Mouse (Mus musculus): ENCODE data around the gene Arhgef6. TPM values are rescaled to one million over a fixed set of nuclear protein-coding genes. Genes with fewer than 3 reads are reported as not detected.

Gene Arhgef6
- polyA plus RNA-seq, 1 experiment from 2014 or later = 7.1 TPM

- H3K4me3 ChIP-seq (ENCODE audit: low read depth, low read length) = no peak overlapping the region
- 85% methylated on average over 4 of the region's 4 CpGs for WGBS
- no peak for DNase-seq (ENCODE audit: low spot score)
- no peaks in the 10 kb centered on the region for H3K27me3 ChIP-seq (replicated peaks; ENCODE audit: control insufficient read depth, insufficient read depth, low read length)
- H3K4me2 ChIP-seq (ENCODE audit: low read length) = no peak overlapping the region
- H3K36me3 ChIP-seq (ENCODE audit: control insufficient read depth, insufficient read depth, low read length) = no peaks in the 10 kb centered on the region
- no peak for ATAC-seq
- H3K4me1 ChIP-seq (ENCODE audit: control insufficient read depth, insufficient read depth, low read length) = no peaks in the 10 kb centered on the region
- H3K9me3 ChIP-seq (replicated peaks; ENCODE audit: control insufficient read depth, low read length) = no peaks in the 10 kb centered on the region
- no peak overlapping the region for H3K27ac ChIP-seq (ENCODE audit: low read depth, low read length)
- H3K9ac ChIP-seq (ENCODE audit: low read length) = no peak overlapping the region
Observed at GRCm38 (mm10) chrX:57263515-57263914, 75.0 kb downstream of the Arhgef6 start.

GRCm38 (mm10) chrX:57260744-57261143 lies 77.8 kb downstream of the Arhgef6 start:
- Histone ChIP-seq H3K27me3 (replicated peaks; ENCODE audit: control insufficient read depth, insufficient read depth, low read length) (no peaks in the 10 kb centered on the region), H3K4me1 (ENCODE audit: control insufficient read depth, insufficient read depth, low read length) (no peaks in the 10 kb centered on the region), H3K9me3 (replicated peaks; ENCODE audit: control insufficient read depth, low read length) (no peaks in the 10 kb centered on the region), H3K4me2 (ENCODE audit: low read length) (no peak overlapping the region), H3K9ac (ENCODE audit: low read length) (no peak overlapping the region), H3K36me3 (ENCODE audit: control insufficient read depth, insufficient read depth, low read length) (no peaks in the 10 kb centered on the region), H3K4me3 (ENCODE audit: low read depth, low read length) (no peak overlapping the region), H3K27ac (ENCODE audit: low read depth, low read length) (no peak overlapping the region)
- peak; percentile 38 for DNase-seq (ENCODE audit: low spot score)
- 0 out of 2 replicates have a peak, but pooled peaks have one; percentile 29 for ATAC-seq
- WGBS = 66% methylated on average over 2 of the region's 2 CpGs

- 76% methylated on average over 7 of the region's 7 CpGs for WGBS
- H3K9ac ChIP-seq (ENCODE audit: low read length) = no peak overlapping the region
- no peak overlapping the region for H3K27ac ChIP-seq (ENCODE audit: low read depth, low read length)
- DNase-seq (ENCODE audit: low spot score) (no peak), ATAC-seq (no peak)
- H3K4me1 ChIP-seq (ENCODE audit: control insufficient read depth, insufficient read depth, low read length) = no peaks in the 10 kb centered on the region
- no peaks in the 10 kb centered on the region for H3K36me3 ChIP-seq (ENCODE audit: control insufficient read depth, insufficient read depth, low read length)
- H3K4me3 ChIP-seq (ENCODE audit: low read depth, low read length) = no peak overlapping the region
- H3K9me3 ChIP-seq (replicated peaks; ENCODE audit: control insufficient read depth, low read length) = no peaks in the 10 kb centered on the region
- H3K4me2 ChIP-seq (ENCODE audit: low read length) = no peak overlapping the region
- no peaks in the 10 kb centered on the region for H3K27me3 ChIP-seq (replicated peaks; ENCODE audit: control insufficient read depth, insufficient read depth, low read length)
Observed at GRCm38 (mm10) chrX:57253329-57254055, 85.0 kb downstream of the Arhgef6 start.

GRCm38 (mm10) chrX:57238572-57238971 lies 100.0 kb downstream of the Arhgef6 start:
- Histone ChIP-seq H3K27ac (ENCODE audit: low read depth, low read length) (no peak overlapping the region), H3K4me2 (ENCODE audit: low read length) (no peak overlapping the region), H3K9ac (ENCODE audit: low read length) (no peak overlapping the region), H3K36me3 (ENCODE audit: control insufficient read depth, insufficient read depth, low read length) (no peaks in the 10 kb centered on the region), H3K4me1 (ENCODE audit: control insufficient read depth, insufficient read depth, low read length) (no peaks in the 10 kb centered on the region), H3K27me3 (replicated peaks; ENCODE audit: control insufficient read depth, insufficient read depth, low read length) (no peaks in the 10 kb centered on the region), H3K9me3 (replicated peaks; ENCODE audit: control insufficient read depth, low read length) (no peaks in the 10 kb centered on the region), H3K4me3 (ENCODE audit: low read depth, low read length) (no peak overlapping the region)
- WGBS = 82% methylated on average over 3 of the region's 3 CpGs
- ATAC-seq = no peak
- DNase-seq (ENCODE audit: low spot score) = no peak

GRCm38 (mm10) chrX:57235982-57236381 lies 102.5 kb downstream of the Arhgef6 start:
- no peak for DNase-seq (ENCODE audit: low spot score)
- H3K9ac ChIP-seq (ENCODE audit: low read length) = no peak overlapping the region

GRCm38 (mm10) chrX:57233596-57233995 lies 104.9 kb downstream of the Arhgef6 start:
- no peak for DNase-seq (ENCODE audit: low spot score)
- H3K27ac ChIP-seq (ENCODE audit: low read depth, low read length) = no peak overlapping the region
- no peaks in the 10 kb centered on the region for H3K4me1 ChIP-seq (ENCODE audit: control insufficient read depth, insufficient read depth, low read length)
- 73% methylated on average over 2 of the region's 2 CpGs for WGBS
- H3K36me3 ChIP-seq (ENCODE audit: control insufficient read depth, insufficient read depth, low read length) = no peaks in the 10 kb centered on the region
- H3K9ac ChIP-seq (ENCODE audit: low read length) = no peak overlapping the region
- no peak overlapping the region for H3K4me3 ChIP-seq (ENCODE audit: low read depth, low read length)
- ATAC-seq = no peak
- H3K9me3 ChIP-seq (replicated peaks; ENCODE audit: control insufficient read depth, low read length) = no peaks in the 10 kb centered on the region
- H3K27me3 ChIP-seq (replicated peaks; ENCODE audit: control insufficient read depth, insufficient read depth, low read length) = no peaks in the 10 kb centered on the region
- no peak overlapping the region for H3K4me2 ChIP-seq (ENCODE audit: low read length)

More at GRCm38 (mm10) chrX:57235982-57236381, 102.5 kb downstream of the Arhgef6 start:
- H3K4me1 ChIP-seq (ENCODE audit: control insufficient read depth, insufficient read depth, low read length) = no peaks in the 10 kb centered on the region
- H3K9me3 ChIP-seq (replicated peaks; ENCODE audit: control insufficient read depth, low read length) = no peaks in the 10 kb centered on the region
- no peak for ATAC-seq
- WGBS = 72% methylated on average over 4 of the region's 4 CpGs
- no peak overlapping the region for H3K4me3 ChIP-seq (ENCODE audit: low read depth, low read length)
- H3K36me3 ChIP-seq (ENCODE audit: control insufficient read depth, insufficient read depth, low read length) = no peaks in the 10 kb centered on the region
- no peaks in the 10 kb centered on the region for H3K27me3 ChIP-seq (replicated peaks; ENCODE audit: control insufficient read depth, insufficient read depth, low read length)
- H3K27ac ChIP-seq (ENCODE audit: low read depth, low read length) = no peak overlapping the region
- H3K4me2 ChIP-seq (ENCODE audit: low read length) = no peak overlapping the region

- Histone ChIP-seq H3K4me1 (ENCODE audit: control insufficient read depth, insufficient read depth, low read length) (no peaks in the 10 kb centered on the region), H3K36me3 (ENCODE audit: control insufficient read depth, insufficient read depth, low read length) (no peaks in the 10 kb centered on the region), H3K4me3 (ENCODE audit: low read depth, low read length) (no peak overlapping the region), H3K4me2 (ENCODE audit: low read length) (no peak overlapping the region), H3K9me3 (replicated peaks; ENCODE audit: control insufficient read depth, low read length) (no peaks in the 10 kb centered on the region), H3K9ac (ENCODE audit: low read length) (no peak overlapping the region), H3K27ac (ENCODE audit: low read depth, low read length) (no peak overlapping the region), H3K27me3 (replicated peaks; ENCODE audit: control insufficient read depth, insufficient read depth, low read length) (no peaks in the 10 kb centered on the region)
- DNase-seq (ENCODE audit: low spot score) = no peak
- WGBS = 81% methylated on average over 2 of the region's 2 CpGs
- no peak for ATAC-seq
Observed at GRCm38 (mm10) chrX:57228178-57228577, 110.4 kb downstream of the Arhgef6 start.

GRCm38 (mm10) chrX:57223301-57223700 lies 115.2 kb downstream of the Arhgef6 start:
- Histone ChIP-seq H3K27ac (ENCODE audit: low read depth, low read length) (no peak overlapping the region), H3K36me3 (ENCODE audit: control insufficient read depth, insufficient read depth, low read length) (no peaks in the 10 kb centered on the region), H3K4me3 (ENCODE audit: low read depth, low read length) (no peak overlapping the region), H3K27me3 (replicated peaks; ENCODE audit: control insufficient read depth, insufficient read depth, low read length) (no peaks in the 10 kb centered on the region), H3K9ac (ENCODE audit: low read length) (no peak overlapping the region), H3K9me3 (replicated peaks; ENCODE audit: control insufficient read depth, low read length) (no peaks in the 10 kb centered on the region), H3K4me1 (ENCODE audit: control insufficient read depth, insufficient read depth, low read length) (no peaks in the 10 kb centered on the region), H3K4me2 (ENCODE audit: low read length) (no peak overlapping the region)
- DNase-seq (ENCODE audit: low spot score) (peak; percentile 19), ATAC-seq (no peak)
- WGBS = 78% methylated on average over 10 of the region's 10 CpGs

GRCm38 (mm10) chrX:57221881-57222280 lies 116.6 kb downstream of the Arhgef6 start:
- Histone ChIP-seq H3K4me2 (ENCODE audit: low read length) (no peak overlapping the region), H3K9me3 (replicated peaks; ENCODE audit: control insufficient read depth, low read length) (no peaks in the 10 kb centered on the region), H3K4me1 (ENCODE audit: control insufficient read depth, insufficient read depth, low read length) (no peaks in the 10 kb centered on the region), H3K4me3 (ENCODE audit: low read depth, low read length) (no peak overlapping the region), H3K9ac (ENCODE audit: low read length) (no peak overlapping the region), H3K27ac (ENCODE audit: low read depth, low read length) (no peak overlapping the region), H3K36me3 (ENCODE audit: control insufficient read depth, insufficient read depth, low read length) (no peaks in the 10 kb centered on the region), H3K27me3 (replicated peaks; ENCODE audit: control insufficient read depth, insufficient read depth, low read length) (no peaks in the 10 kb centered on the region)
- ATAC-seq (no peak), DNase-seq (ENCODE audit: low spot score) (no peak)
- 80% methylated on average over 3 of the region's 3 CpGs for WGBS

All from forebrain, embryonic 14.5 days (tissue).